Mouse (Mus musculus): Measurements from ENCODE around the gene Trcg1. TPM values are rescaled to one million over a fixed set of nuclear protein-coding genes. Genes with fewer than 3 reads are reported as not detected.
A peak's percentile ranks its signal among the peaks of the same experiment; 100 is the strongest.

The Trcg1 gene
- polyA plus RNA-seq, 1 experiment from 2014 or later, result not detected

DNA sequence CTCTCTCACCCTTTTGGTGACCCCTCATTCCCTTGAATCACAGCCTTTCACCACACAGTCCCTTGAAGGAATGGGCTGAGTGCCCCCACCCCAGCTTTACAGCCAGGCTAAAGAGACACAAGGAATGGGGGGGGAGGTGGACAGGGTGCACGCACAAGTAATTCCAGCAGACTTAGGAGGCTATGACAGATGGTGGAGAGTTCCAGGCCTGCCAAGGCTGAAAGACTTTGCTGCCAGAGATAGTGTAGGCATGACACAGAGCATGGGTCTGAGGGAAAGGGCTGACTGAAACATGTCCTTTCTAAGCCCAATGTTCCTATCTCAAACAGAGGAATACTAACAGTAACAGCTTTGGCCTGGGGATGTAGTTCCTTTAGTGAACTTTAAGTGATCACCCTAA, 34.7 kb downstream of the Trcg1 start:
- Histone ChIP-seq H3K27me3 (ENCODE audit: insufficient read depth, poor library complexity, severe bottlenecking) (peaks cover 20% of the 10 kb centered on the region), H3K27ac (no peak overlapping the region), H3K4me1 (replicated peaks) (peaks cover 70% of the 10 kb centered on the region), H3K36me3 (no peaks in the 10 kb centered on the region), H3K9me3 (no peaks in the 10 kb centered on the region), H3K4me3 (no peak overlapping the region)
- 60% methylated on average over 1 of the region's 1 CpGs for WGBS
- DNase-seq (ENCODE audit: low spot score), result no peak

DNA sequence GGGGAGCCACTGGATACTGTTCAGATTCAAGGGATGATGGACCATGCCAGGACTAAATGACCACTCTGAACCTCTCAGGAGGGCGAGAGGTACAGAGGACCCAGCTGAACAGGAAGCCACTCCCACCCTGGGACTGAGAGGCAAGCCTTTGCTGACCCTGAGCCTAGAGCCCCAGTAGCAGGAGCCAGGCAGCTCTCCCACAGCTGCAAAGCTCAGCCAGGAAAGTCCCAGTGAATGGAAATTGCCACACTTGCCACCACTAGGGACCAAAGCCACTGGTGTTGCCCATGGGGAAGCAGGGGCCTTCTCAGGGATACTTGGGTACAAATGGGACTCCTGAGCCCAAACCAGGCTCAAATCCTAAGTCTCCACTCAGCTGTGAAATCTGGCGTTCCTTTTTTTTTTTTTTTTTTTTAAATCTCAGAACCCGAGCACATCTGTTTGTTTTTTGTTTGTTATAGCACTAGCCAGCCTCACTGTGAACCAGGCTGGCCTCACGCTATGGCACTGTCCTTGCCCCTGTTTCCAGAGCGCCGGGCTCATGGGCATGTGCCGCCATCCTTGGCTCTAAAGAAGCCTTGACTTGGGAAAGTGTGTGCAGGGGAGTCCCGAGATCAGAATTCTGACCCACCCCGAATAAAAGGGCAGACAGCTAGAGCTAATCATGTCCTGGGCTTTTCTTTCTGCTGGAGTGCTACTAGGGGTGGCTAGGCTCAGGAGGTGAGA, 35.6 kb downstream of the Trcg1 start:
- no peak overlapping the region for H3K4me3 ChIP-seq
- 48% methylated on average over 9 of the region's 9 CpGs for WGBS
- H3K4me1 ChIP-seq (replicated peaks), result peaks cover 61% of the 10 kb centered on the region
- no peaks in the 10 kb centered on the region for H3K9me3 ChIP-seq
- H3K27ac ChIP-seq, result no peak overlapping the region
- no peaks in the 10 kb centered on the region for H3K36me3 ChIP-seq
- H3K27me3 ChIP-seq (ENCODE audit: insufficient read depth, poor library complexity, severe bottlenecking), result peaks cover 14% of the 10 kb centered on the region
- DNase-seq (ENCODE audit: low spot score), result no peak

DNA sequence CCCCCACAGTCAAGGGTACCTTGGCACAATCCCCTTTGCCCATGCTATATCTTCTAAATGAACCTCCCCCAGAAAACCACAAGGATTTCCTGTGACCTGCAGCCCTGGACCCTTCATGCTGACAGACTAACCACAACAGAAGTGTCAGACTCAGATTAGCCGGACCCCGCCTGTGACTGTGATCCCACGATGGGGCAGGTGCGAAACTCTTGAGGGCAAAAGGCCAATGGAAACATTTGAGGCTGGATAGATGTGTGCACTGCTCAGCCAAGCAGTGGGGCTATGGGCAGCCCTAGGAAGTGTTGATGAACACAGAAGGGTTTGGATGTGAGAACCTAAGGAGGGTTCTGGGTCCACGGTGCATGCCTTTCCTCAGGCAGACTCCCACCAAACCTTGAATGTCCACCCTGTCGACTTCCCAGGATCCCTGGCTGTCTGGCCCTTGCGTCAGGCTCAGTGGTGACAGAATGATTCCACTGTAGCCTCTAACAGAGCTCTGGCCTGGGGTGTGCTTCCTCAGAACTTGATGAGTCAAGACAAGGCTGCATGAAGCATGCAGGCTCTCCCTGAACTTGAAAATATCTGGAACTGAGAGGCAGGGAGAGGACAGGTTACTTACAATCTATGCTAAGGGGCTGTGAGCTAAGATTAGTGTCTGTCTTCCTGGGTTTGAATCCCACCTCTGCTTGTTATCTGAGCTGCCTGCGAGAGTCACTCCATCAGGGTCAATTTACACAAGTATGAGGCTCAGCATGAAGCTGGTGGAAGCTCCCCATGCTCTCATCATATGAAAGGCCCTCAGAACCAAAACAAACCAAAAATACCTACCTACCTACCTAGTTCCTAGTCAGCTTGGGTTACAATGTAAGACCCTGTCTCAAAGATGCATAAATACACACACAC, 36.8 kb downstream of the Trcg1 start:
- 53% methylated on average over 8 of the region's 8 CpGs for WGBS
- peaks cover 14% of the 10 kb centered on the region for H3K27me3 ChIP-seq (ENCODE audit: insufficient read depth, poor library complexity, severe bottlenecking)
- DNase-seq (ENCODE audit: low spot score), result no peak
- no peaks in the 10 kb centered on the region for H3K9me3 ChIP-seq
- peaks cover 57% of the 10 kb centered on the region for H3K4me1 ChIP-seq (replicated peaks)
- no peak overlapping the region for H3K27ac ChIP-seq
- no peak overlapping the region for H3K4me3 ChIP-seq
- no peaks in the 10 kb centered on the region for H3K36me3 ChIP-seq

DNA sequence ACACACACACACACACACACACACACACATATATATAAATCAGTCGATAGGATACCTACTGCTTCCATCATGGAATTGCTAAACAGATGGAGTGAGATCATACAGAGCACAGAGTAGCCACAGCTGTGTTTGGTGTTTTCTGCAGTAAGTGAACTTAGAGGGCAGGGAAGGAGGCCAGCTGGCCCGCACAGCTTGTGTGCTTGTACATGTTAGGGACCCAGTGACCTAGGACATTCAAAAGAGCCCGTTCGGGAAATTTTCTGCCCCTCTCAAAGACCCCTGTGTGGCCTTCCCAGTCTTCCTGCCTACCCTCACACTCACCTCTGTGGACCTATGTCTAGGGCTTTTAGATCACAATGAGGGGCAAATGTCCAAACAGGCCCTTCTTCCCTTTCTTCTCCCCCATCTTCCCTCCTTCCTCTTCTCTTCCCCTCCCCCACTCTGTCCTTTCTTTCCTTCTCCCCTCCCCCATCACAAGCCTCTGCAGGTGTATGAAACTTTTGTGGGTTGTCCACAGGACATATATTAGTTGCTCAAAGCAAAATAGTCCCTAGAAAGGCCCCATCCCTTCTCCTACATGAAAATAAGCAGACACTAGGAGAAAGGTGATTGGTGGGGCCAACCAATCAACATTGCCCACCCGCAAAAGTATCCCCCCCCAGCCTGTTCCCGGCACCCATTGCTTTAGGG, 37.6 kb downstream of the Trcg1 start:
- Histone ChIP-seq H3K4me1 (replicated peaks) (peaks cover 53% of the 10 kb centered on the region), H3K4me3 (no peak overlapping the region), H3K9me3 (no peaks in the 10 kb centered on the region), H3K36me3 (no peaks in the 10 kb centered on the region), H3K27ac (no peak overlapping the region), H3K27me3 (ENCODE audit: insufficient read depth, poor library complexity, severe bottlenecking) (peaks cover 13% of the 10 kb centered on the region)
- no peak for DNase-seq (ENCODE audit: low spot score)
- 31% methylated on average over 6 of the region's 6 CpGs for WGBS

GRCm38 (mm10) chr9:57276311-57276710, 40.0 kb downstream of the Trcg1 start:
- no peak overlapping the region for H3K4me3 ChIP-seq
- H3K4me1 ChIP-seq (replicated peaks), result peaks cover 37% of the 10 kb centered on the region

GRCm38 (mm10) chr9:57278268-57278667, 41.9 kb downstream of the Trcg1 start:
- DNase-seq (ENCODE audit: low spot score), result no peak
- no peak overlapping the region for H3K27ac ChIP-seq
- no peaks in the 10 kb centered on the region for H3K9me3 ChIP-seq
- no peak overlapping the region for H3K4me3 ChIP-seq
- peaks cover 38% of the 10 kb centered on the region for H3K4me1 ChIP-seq (replicated peaks)
- peaks cover 29% of the 10 kb centered on the region for H3K27me3 ChIP-seq (ENCODE audit: insufficient read depth, poor library complexity, severe bottlenecking)
- H3K36me3 ChIP-seq, result no peaks in the 10 kb centered on the region
- 61% methylated on average over 4 of the region's 4 CpGs for WGBS

More at GRCm38 (mm10) chr9:57276311-57276710, 40.0 kb downstream of the Trcg1 start:
- Histone ChIP-seq H3K27me3 (ENCODE audit: insufficient read depth, poor library complexity, severe bottlenecking) (peaks cover 16% of the 10 kb centered on the region), H3K36me3 (no peaks in the 10 kb centered on the region), H3K27ac (no peak overlapping the region), H3K9me3 (no peaks in the 10 kb centered on the region)
- DNase-seq (ENCODE audit: low spot score), result no peak

GRCm38 (mm10) chr9:57279441-57279840, 43.1 kb downstream of the Trcg1 start:
- no peak overlapping the region for H3K4me3 ChIP-seq
- DNase-seq (ENCODE audit: low spot score), result no peak
- no peak overlapping the region for H3K27ac ChIP-seq
- H3K4me1 ChIP-seq (replicated peaks), result peaks cover 28% of the 10 kb centered on the region
- no peaks in the 10 kb centered on the region for H3K9me3 ChIP-seq
- H3K27me3 ChIP-seq (ENCODE audit: insufficient read depth, poor library complexity, severe bottlenecking), result peaks cover 29% of the 10 kb centered on the region
- 68% methylated on average over 4 of the region's 4 CpGs for WGBS
- no peaks in the 10 kb centered on the region for H3K36me3 ChIP-seq

DNA sequence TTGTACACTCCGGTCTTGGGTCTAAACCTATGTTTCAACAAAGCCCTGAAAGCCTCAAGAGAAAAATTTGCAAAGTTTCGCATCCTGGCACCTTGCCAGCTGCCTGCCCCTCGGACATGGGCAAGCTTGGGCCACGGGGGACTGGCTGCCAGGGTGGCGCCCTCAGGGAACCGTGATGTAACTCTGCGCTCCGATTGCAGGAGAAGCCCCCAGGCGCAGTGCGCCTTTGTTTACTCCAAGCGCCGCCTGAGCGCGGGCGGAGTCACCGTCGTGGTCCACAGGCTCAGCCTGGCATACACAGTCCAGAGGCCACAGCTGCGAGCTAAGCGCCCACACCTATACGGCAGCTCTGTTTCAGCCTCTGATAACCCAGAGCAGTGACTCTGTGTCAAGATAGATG, 45.2 kb downstream of the Trcg1 start:
- H3K4me3 ChIP-seq, result peak overlapping the region; percentile 41
- H3K27me3 ChIP-seq (ENCODE audit: insufficient read depth, poor library complexity, severe bottlenecking), result peaks cover 29% of the 10 kb centered on the region
- no peaks in the 10 kb centered on the region for H3K36me3 ChIP-seq
- H3K4me1 ChIP-seq (replicated peaks), result peaks cover 28% of the 10 kb centered on the region
- H3K27ac ChIP-seq, result peak overlapping the region; percentile 78
- H3K9me3 ChIP-seq, result no peaks in the 10 kb centered on the region
- 15% methylated on average over 20 of the region's 20 CpGs for WGBS
- DNase-seq (ENCODE audit: low spot score), result peak; percentile 44

GRCm38 (mm10) chr9:57282686-57283085, 46.3 kb downstream of the Trcg1 start:
- H3K9me3 ChIP-seq, result no peaks in the 10 kb centered on the region
- H3K27me3 ChIP-seq (ENCODE audit: insufficient read depth, poor library complexity, severe bottlenecking), result peaks cover 29% of the 10 kb centered on the region
- H3K4me1 ChIP-seq (replicated peaks), result peaks cover 25% of the 10 kb centered on the region
- no peak for DNase-seq (ENCODE audit: low spot score)
- no peak overlapping the region for H3K4me3 ChIP-seq
- 85% methylated on average over 3 of the region's 3 CpGs for WGBS
- H3K36me3 ChIP-seq, result no peaks in the 10 kb centered on the region
- no peak overlapping the region for H3K27ac ChIP-seq

- Histone ChIP-seq H3K36me3 (no peaks in the 10 kb centered on the region), H3K27me3 (ENCODE audit: insufficient read depth, poor library complexity, severe bottlenecking) (peaks cover 29% of the 10 kb centered on the region), H3K9me3 (no peaks in the 10 kb centered on the region), H3K27ac (no peak overlapping the region), H3K4me1 (replicated peaks) (peaks cover 19% of the 10 kb centered on the region), H3K4me3 (no peak overlapping the region)
- DNase-seq (ENCODE audit: low spot score), result no peak
- WGBS, result 82% methylated on average over 4 of the region's 4 CpGs
Observed at GRCm38 (mm10) chr9:57283311-57283710, 47.0 kb downstream of the Trcg1 start.

DNA sequence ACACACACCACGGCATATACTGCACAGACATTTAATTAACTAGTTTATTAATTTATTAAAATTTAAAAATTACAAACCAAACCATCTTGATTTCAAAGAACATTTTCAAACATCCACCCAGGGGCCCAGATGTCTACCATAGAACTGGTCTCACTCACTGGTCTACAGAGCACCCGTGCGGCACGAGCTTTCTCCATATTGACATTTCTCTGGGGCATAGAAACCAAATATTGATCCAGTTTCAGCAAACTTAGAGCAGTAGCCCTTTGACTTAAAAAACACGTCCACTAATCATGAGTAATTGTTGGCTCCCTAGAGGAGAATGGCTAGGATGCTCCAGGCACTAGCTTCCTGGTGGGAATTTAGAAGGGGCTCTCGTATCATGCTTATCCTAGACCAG, 50.8 kb downstream of the Trcg1 start:
- 87% methylated on average over 6 of the region's 6 CpGs for WGBS
- no peaks in the 10 kb centered on the region for H3K36me3 ChIP-seq

GRCm38 (mm10) chr9:57294905-57295304, 58.5 kb downstream of the Trcg1 start:
- no peaks in the 10 kb centered on the region for H3K9me3 ChIP-seq
- no peaks in the 10 kb centered on the region for H3K36me3 ChIP-seq
- no peak overlapping the region for H3K27ac ChIP-seq
- WGBS, result 82% methylated on average over 3 of the region's 3 CpGs
- H3K4me1 ChIP-seq (replicated peaks), result peaks cover 4% of the 10 kb centered on the region; the same call in 1 of the 2 replicates
- no peak overlapping the region for H3K4me3 ChIP-seq
- no peak for DNase-seq (ENCODE audit: low spot score)
- no peaks in the 10 kb centered on the region for H3K27me3 ChIP-seq (ENCODE audit: insufficient read depth, poor library complexity, severe bottlenecking)

More for the DNA sequence above, 50.8 kb downstream of the Trcg1 start:
- Histone ChIP-seq H3K9me3 (no peaks in the 10 kb centered on the region), H3K27ac (no peak overlapping the region), H3K4me3 (no peak overlapping the region), H3K27me3 (ENCODE audit: insufficient read depth, poor library complexity, severe bottlenecking) (0 out of 2 replicates have a peak, but pooled peaks cover 10% of the 10 kb centered on the region), H3K4me1 (replicated peaks) (peaks cover 3% of the 10 kb centered on the region; the same call in 1 of the 2 replicates)
- DNase-seq (ENCODE audit: low spot score), result no peak
